Mouse (Mus musculus) kidney, postnatal 4 days (tissue): ENCODE data around the gene Ppbp.
"Not testable (repeated sequence)": the region's sequence is repeated elsewhere in the genome, so short reads cannot be mapped to it uniquely, and the experiment has no call there.

Experiments
- DNase-seq, 2 experiments: peaks; one replicate each; pipeline ENCODE4 v3.0.0; 2021; ENCODE audit warnings: mixed read lengths in 2 of 2

The Ppbp gene

DNA sequence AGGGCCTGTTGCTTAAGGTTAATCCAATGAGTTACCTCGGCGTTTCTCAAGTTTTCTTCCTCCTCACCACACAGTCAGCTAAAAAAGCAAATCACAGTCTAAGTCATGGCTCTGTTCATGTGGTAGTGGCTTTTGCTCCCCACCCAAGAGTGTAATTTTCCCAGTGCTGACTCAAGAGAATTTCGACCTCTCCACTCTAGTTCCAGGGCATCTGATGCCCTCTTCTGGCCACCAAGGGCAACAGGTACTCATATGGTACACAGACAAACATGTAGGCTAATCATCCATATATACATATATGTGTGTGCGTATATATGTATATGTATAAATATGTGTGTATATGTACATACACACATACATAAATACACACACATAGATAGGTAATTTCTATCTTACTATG, 19.8 kb downstream of the Ppbp start:
- no peak for DNase-seq

DNA sequence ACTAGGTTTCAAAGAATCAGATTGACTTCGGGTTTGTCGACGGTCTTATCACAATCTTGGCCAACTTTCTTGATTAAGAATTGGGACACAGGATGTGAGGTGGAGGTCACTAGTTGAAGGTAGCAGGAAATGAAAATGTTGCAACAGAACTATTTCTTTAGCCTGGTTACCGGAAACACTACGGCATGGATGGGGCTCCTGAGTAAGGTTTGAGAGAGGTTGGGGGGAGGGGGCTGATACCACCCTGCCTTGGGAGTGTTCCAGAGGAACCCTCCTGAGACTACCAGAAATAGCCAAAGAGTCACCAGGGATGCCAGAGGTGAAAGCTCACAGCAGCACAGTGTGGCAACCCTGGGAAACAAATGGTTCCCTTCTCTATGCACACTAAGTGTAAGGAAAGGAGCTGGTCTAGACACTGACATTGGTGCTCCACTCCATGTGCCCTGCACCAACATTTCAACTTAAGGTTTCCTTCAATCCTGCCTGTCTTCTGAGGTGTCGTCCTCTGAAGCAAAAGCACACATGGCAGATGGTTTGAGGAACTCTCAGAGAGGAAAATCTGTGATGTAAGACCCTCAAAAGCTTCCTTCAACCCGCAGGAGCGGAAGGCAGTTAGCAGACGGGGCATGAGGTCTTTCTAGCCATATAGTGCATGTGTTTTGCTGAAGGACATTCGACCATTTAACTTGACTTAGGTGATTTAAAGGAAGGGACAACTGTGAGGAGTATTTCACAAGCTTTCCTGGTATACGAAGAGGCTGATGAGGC, 21.2 kb downstream of the Ppbp start:
- DNase-seq: peak; percentile 5 to 16

DNA sequence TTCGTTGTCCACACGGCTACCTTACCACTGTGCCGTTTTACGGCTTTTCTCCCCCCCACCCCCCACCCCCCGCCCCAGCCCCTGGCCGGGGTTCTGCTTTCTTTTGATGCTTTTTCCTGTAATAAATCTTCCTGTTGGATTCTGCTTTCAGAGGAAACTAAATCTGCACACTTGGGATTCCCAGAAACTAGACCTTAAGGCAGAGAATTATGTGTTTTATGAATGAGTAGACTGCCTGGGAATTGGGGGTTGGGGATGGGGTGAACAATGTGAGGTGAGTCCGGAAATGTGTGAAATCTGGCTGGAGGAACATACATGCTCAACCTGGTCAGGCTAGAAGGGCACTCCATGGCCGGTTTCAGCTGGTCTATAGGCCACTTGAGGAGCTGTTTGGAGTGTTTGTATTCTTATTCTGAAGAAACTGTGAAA, 21.8 kb downstream of the Ppbp start:
- DNase-seq: no peak

DNA sequence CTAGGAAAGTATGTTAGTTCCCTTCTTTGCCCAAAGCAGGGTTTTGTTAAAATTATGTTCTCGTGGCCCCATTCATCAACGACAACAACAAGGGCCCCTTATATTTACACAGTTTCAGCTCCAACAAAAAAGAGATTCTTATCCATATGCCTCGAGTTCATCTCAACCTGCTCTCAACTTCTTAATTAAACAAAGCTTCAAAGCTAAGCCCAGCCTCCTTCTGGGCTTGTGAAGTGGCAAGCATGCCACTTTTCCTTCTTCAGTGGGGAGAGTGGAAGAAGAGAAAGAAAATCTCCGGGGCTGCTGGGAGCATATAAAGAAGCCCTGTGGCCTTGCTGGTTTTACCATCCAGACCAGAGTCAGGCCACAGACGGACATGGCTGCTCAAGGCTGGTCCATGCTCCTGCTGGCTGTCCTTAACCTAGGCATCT, 25.9 kb downstream of the Ppbp start, which contains the start of gene Cxcl15:
Gene Cxcl15 (plus strand): TSS at position 340 of the 431 bp plus-strand sequence.
- no peak for DNase-seq

DNA sequence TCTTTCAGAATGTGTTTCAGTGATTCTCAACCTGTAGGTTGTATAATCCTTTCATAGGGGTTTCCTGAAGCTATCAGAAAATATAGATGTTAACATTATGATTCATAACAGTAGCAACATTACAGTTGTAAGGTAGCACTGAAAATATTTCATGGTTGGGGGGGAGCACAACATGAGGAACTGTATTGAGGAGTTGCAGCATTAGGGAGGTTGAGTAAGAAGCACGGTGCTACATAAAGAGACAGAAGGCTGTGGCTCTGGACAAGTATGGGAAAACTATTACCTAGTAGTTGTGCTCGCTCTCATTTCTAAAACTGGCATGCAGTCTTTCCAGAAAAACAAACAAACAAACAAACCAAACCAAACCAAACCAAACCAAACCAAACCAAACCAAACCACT, 27.1 kb downstream of the Ppbp start:
- DNase-seq: not testable (repeated sequence)

DNA sequence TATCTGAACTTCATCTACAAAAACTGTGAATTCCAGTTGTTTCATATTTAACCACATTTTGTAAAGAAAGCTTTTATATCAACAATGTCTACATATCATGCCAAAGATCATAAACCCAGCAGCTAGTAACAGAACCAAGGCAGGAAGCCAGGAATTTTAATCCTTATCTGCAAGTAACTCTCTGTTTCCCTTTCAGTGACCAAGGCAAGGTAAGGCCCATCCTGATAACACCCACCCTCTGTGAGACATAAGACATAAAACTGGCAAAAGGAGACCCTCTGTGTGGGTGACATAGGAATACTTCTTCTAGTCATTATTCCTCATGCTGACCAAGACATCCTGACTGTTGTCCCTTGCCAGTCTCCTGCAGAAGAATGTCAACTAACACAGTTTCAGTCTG, 36.3 kb downstream of the Ppbp start:
- no peak for DNase-seq

DNA sequence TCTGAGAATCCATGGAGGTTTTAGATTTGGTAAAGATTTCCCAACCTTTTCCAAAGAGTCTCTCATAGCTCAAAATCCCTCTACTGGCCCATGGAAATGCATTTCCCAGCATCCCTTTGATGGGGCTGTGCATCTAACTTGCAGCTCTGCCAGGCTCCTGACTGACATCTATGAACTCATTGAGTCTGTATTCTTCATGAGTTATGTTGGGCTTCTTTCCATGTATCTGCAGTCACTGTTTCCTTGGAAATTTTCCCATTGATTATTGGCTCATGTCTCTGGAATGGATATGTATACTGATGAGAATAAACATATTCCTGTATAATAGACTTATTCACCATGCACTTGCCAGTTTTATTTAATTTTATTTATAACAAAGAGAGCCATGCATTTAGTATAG, 37.7 kb downstream of the Ppbp start:
- no peak for DNase-seq

DNA sequence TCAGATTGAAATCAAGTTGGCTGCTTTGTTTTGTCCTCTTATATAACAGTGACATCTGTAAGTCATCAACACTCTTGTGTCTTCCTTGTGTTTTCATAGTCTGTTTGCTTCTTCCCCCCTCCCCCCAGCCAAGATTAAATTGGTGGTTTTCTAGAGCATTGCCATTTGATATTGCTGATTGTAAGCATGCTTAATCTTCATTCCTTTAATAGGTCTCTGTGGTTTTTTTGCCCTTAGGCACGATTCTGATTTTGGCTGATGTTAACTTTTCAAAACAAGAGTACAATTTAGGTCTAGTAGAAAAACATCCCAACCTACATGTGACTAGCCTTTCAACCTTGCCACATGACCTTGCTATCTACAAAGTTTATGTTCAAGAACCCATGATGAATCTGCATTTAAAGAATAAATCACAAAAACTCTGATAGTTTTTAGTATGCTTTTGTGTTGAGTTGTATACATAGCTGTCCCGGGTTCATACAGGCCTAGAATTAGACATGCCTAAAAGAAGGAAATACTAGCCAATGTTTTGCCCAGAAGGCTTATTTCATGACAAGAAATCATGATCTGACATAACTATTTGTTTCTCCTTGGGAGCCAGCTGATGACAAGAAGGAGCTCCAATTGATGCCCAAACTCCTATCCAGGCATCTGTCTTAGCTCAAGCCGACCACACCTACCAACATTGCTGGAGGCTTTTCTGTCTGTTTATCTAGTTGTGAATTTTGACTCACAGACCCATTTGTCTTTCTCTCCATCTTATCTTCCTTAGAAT, 39.0 kb downstream of the Ppbp start:
- DNase-seq: no peak
